7 mouse cellular contexts compared by ENCODE assay signal in the genomic region with DNA sequence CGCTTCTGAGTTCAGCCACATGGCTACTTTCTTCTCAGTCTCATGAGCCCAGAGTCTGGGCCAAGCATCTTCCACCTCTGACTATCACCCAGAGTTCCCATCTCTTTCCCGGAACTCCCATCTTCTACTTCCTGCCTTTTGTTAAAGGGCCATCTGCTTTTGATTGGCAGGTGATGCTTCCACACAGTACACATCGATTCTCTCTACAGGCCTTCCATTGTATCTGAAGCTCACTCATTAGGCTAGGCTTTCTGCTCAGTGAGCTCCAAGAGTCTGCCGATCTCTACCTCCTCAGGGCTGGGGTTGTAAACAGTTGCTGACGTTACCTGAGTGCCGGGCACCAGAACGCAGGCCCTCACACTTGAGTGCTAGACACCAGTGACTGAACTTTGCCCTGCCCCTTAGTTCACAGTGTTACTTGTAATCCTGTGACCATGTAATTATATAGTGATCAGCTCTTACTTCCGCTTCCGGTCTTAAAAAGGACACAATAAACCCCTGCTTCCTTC. TPM values are rescaled to one million over a fixed set of nuclear protein-coding genes. Genes with fewer than 3 reads are reported as not detected.
DNase-seq lines count a peak whose midpoint lies in the region; ATAC-seq and TF ChIP-seq lines count a peak whose summit lies in the region.

A gene (plus strand): TSS at position 459 of the 509 bp plus-strand sequence.

- 0 out of 2 replicates have a peak within 1 kb of the TSS, but pooled peaks have one; percentile 27 for H3K4me2 ChIP-seq in CH12.LX (ENCODE audit: insufficient read depth, low read depth, poor library complexity, severe bottlenecking)
- H3K4me2 ChIP-seq in forebrain, embryonic 11.5 days (ENCODE audit: low read depth, low read length, severe bottlenecking): no peak within 1 kb of the TSS
- H3K4me2 ChIP-seq in liver, embryonic 11.5 days: peak within 1 kb of the TSS; percentile 42
- peak within 1 kb of the TSS; percentile 66 for H3K4me2 ChIP-seq in stomach, embryonic 16.5 days (ENCODE audit: low read depth, low read length)

- H3K9me3 ChIP-seq in CH12.LX (replicated peaks; ENCODE audit: low read length) (no peaks in the 10 kb centered on the region), ES-E14 (ENCODE audit: control insufficient read depth, insufficient read depth, low read depth, low read length) (no peaks in the 10 kb centered on the region)
- H3K9me3 ChIP-seq in forebrain, embryonic 11.5 days (ENCODE audit: control insufficient read depth, low read length): no peaks in the 10 kb centered on the region
- H3K9me3 ChIP-seq in liver, embryonic 11.5 days (ENCODE audit: control insufficient read depth, low read length): no peaks in the 10 kb centered on the region
- H3K9me3 ChIP-seq in stomach, embryonic 16.5 days (replicated peaks; ENCODE audit: control insufficient read depth, low read length): no peaks in the 10 kb centered on the region

- in situ Hi-C loops in CH12.LX (cut with MboI; ENCODE audit: low pct_ligation_motif_present, low pct_unique_long_range_greater_than_20kb, low sequenced_read_pairs): no loop called here
- in situ Hi-C loops in ES-E14 (cut with MboI; ENCODE audit: low sequenced_read_pairs in 2 of 2, unreplicated experiment in 2 of 2): no loop called here

- no peak for TF ChIP-seq EP300 in CH12.LX (IDR thresholded peaks at IDR 0.05; ENCODE audit: low read length)

- H3K9ac ChIP-seq in CH12.LX (ENCODE audit: insufficient read depth, low read depth) (peak within 1 kb of the TSS; percentile 11; the same call in 1 of the 2 replicates), ES-E14 (ENCODE audit: insufficient read depth, low read depth, low read length, poor library complexity, severe bottlenecking) (no peak within 1 kb of the TSS; the same call in 1 of the 2 replicates)
- H3K9ac ChIP-seq in forebrain, embryonic 11.5 days (ENCODE audit: low read length): peak within 1 kb of the TSS; percentile 35; the same call in 1 of the 2 replicates
- no peak within 1 kb of the TSS for H3K9ac ChIP-seq in liver, embryonic 11.5 days (ENCODE audit: low read depth, low read length)
- H3K9ac ChIP-seq in stomach, embryonic 16.5 days (ENCODE audit: low read length): no peak within 1 kb of the TSS; the same call in 1 of the 2 replicates

- TF ChIP-seq CTCF in CH12.LX (conservative IDR thresholded peaks at IDR 0.05 in 1 of 2, IDR thresholded peaks at IDR 0.05 in 1 of 2; ENCODE audit: low read depth in 2 of 2, low read length in 2 of 2): no peak

- peaks cover 29% of the 10 kb centered on the region for H3K79me2 ChIP-seq in CH12.LX (replicated peaks; ENCODE audit: control insufficient read depth, extremely low read depth, insufficient read depth, poor library complexity, severe bottlenecking)

- H3K4me3 ChIP-seq in CH12.LX (replicated peaks in 1 of 3; ENCODE audit: low read depth in 2 of 3, low read length in 2 of 3, poor library complexity in 1 of 3) (peak within 1 kb of the TSS in 1 of 3 experiments; percentile 23), ES-E14 (ENCODE audit: insufficient read depth in 1 of 2, low read depth in 1 of 2, low read length in 2 of 2, poor library complexity in 1 of 2, severe bottlenecking in 1 of 2) (peak within 1 kb of the TSS in 1 of 2 experiments; percentile 3; a peak in 1 of 4 replicates)
- no peak within 1 kb of the TSS for H3K4me3 ChIP-seq in forebrain, embryonic 11.5 days (ENCODE audit: low read depth, low read length)
- H3K4me3 ChIP-seq in liver, embryonic 11.5 days (ENCODE audit: low read depth, low read length): no peak within 1 kb of the TSS
- 0 out of 2 replicates have a peak within 1 kb of the TSS, but pooled peaks have one; percentile 4 for H3K4me3 ChIP-seq in stomach, embryonic 16.5 days (replicated peaks; ENCODE audit: low read length)

- dilution Hi-C loops in CH12.LX (cut with MboI; ENCODE audit: extremely low pct_ligation_motif_present, extremely low pct_unique_long_range_greater_than_20kb, low sequenced_read_pairs): no loop called here

- TF ChIP-seq RAD21 in CH12.LX (IDR thresholded peaks at IDR 0.05; ENCODE audit: low read depth, low read length): no peak

- H3K27ac ChIP-seq in CH12.LX (ENCODE audit: insufficient read depth, low read depth): no peak within 1 kb of the TSS
- H3K27ac ChIP-seq in ES-E14 (ENCODE audit: insufficient read depth, low read depth, low read length, poor library complexity, severe bottlenecking): no peak within 1 kb of the TSS
- H3K27ac ChIP-seq in forebrain, embryonic 11.5 days (ENCODE audit: low read depth, low read length): no peak within 1 kb of the TSS
- H3K27ac ChIP-seq in liver, embryonic 11.5 days (ENCODE audit: low read depth, low read length): no peak within 1 kb of the TSS
- peak within 1 kb of the TSS; percentile 62; the same call in 1 of the 2 replicates for H3K27ac ChIP-seq in stomach, embryonic 16.5 days (ENCODE audit: low read length)

- H3K36me3 ChIP-seq in CH12.LX (replicated peaks in 1 of 2; ENCODE audit: control insufficient read depth in 1 of 2, insufficient read depth in 1 of 2, low read length in 1 of 2) (peaks cover 7 to 21% of the 10 kb centered on the region in 2 experiments), ES-E14 (ENCODE audit: control insufficient read depth, insufficient read depth, low read length, poor library complexity, severe bottlenecking) (peaks cover 11% of the 10 kb centered on the region; the same call in 1 of the 2 replicates)
- no peaks in the 10 kb centered on the region; the same call in 1 of the 2 replicates for H3K36me3 ChIP-seq in forebrain, embryonic 11.5 days (ENCODE audit: control insufficient read depth, insufficient read depth, low read length)
- H3K36me3 ChIP-seq in liver, embryonic 11.5 days (ENCODE audit: control insufficient read depth, insufficient read depth, low read length): peaks cover 2% of the 10 kb centered on the region; the same call in 1 of the 2 replicates
- H3K36me3 ChIP-seq in stomach, embryonic 16.5 days (ENCODE audit: control insufficient read depth, insufficient read depth, low read length): no peaks in the 10 kb centered on the region

- WGBS in forebrain, embryonic 11.5 days: 92% methylated on average over 9 of the region's 9 CpGs
- 93% methylated on average over 9 of the region's 9 CpGs for WGBS in liver, embryonic 11.5 days
- WGBS in stomach, embryonic 16.5 days: 87% methylated on average over 9 of the region's 9 CpGs

- no peak for TF ChIP-seq POLR2A in CH12.LX (IDR thresholded peaks at IDR 0.05; ENCODE audit: low read depth, low read length)

- DNase-seq in CH12.LX (ENCODE audit: extremely low read depth): no peak
- DNase-seq in ES-E14 (ENCODE audit: low read depth, low spot score): no peak
- DNase-seq in forebrain, embryonic 11.5 days (ENCODE audit: low spot score): no peak
- no peak for DNase-seq in liver, embryonic 11.5 days (ENCODE audit: low spot score)
- DNase-seq in kidney, postnatal 10 days: no peak

- H3K4me1 ChIP-seq in CH12.LX (ENCODE audit: control insufficient read depth in 1 of 2, insufficient read depth in 2 of 2) (peaks cover 7 to 31% of the 10 kb centered on the region in 2 experiments), ES-E14 (ENCODE audit: control insufficient read depth in 2 of 2, insufficient read depth in 2 of 2, low read length in 2 of 2, poor library complexity in 1 of 2) (peaks cover 3 to 13% of the 10 kb centered on the region in 2 experiments; a peak in 3 of 4 replicates)
- H3K4me1 ChIP-seq in forebrain, embryonic 11.5 days (replicated peaks; ENCODE audit: control insufficient read depth, insufficient read depth, low read length): peaks cover 9% of the 10 kb centered on the region
- H3K4me1 ChIP-seq in liver, embryonic 11.5 days (replicated peaks; ENCODE audit: control insufficient read depth, insufficient read depth, low read length): peaks cover 15% of the 10 kb centered on the region
- H3K4me1 ChIP-seq in stomach, embryonic 16.5 days (ENCODE audit: control insufficient read depth, insufficient read depth, low read length): peaks cover 17% of the 10 kb centered on the region

- no peak for ATAC-seq in forebrain, embryonic 11.5 days (replicated peaks; ENCODE audit: low FRiP score)
- ATAC-seq in hematopoietic stem cell, adult 5-6 weeks (replicated peaks in 1 of 2; ENCODE audit: insufficient read depth in 1 of 2, low FRiP score in 2 of 2, low TSS enrichment in 1 of 2, low read depth in 1 of 2, poor library complexity in 2 of 2, severe bottlenecking in 2 of 2): no peak
- no peak for ATAC-seq in liver, embryonic 11.5 days (replicated peaks; ENCODE audit: low FRiP score)
- ATAC-seq in stomach, embryonic 16.5 days (ENCODE audit: insufficient read depth, low FRiP score): no peak

- peaks cover 3% of the 10 kb centered on the region for H3K27me3 ChIP-seq in CH12.LX (replicated peaks)
- H3K27me3 ChIP-seq in forebrain, embryonic 11.5 days (ENCODE audit: control insufficient read depth, insufficient read depth, low read length): no peaks in the 10 kb centered on the region
- no peaks in the 10 kb centered on the region for H3K27me3 ChIP-seq in liver, embryonic 11.5 days (replicated peaks; ENCODE audit: control insufficient read depth, insufficient read depth, low read length)
- H3K27me3 ChIP-seq in stomach, embryonic 16.5 days (ENCODE audit: control insufficient read depth, insufficient read depth, low read length): no peaks in the 10 kb centered on the region

TF ChIP-seq in CH12.LX, 34 proteins besides CTCF, POLR2A, EP300 and RAD21 (continues in another document):
- no peak for TF ChIP-seq ZNF384 (IDR thresholded peaks at IDR 0.05; ENCODE audit: low read depth, low read length)
- no peak for TF ChIP-seq E2F4 (IDR thresholded peaks at IDR 0.05; ENCODE audit: insufficient replicate concordance, low read depth, low read length)
- TF ChIP-seq NELFE (IDR thresholded peaks at IDR 0.05; ENCODE audit: low read depth, low read length): no peak
- no peak for TF ChIP-seq MXI1 (IDR thresholded peaks at IDR 0.05; ENCODE audit: low read depth, low read length)
- TF ChIP-seq ETS1 (conservative IDR thresholded peaks at IDR 0.05; ENCODE audit: low read depth, low read length): no peak

TF ChIP-seq in ES-E14, 5 proteins besides CTCF, POLR2A, EP300 and RAD21:
- TF ChIP-seq ZC3H11A (IDR thresholded peaks at IDR 0.05; ENCODE audit: borderline replicate concordance, low read depth, low read length): no peak
- TF ChIP-seq CHD2 (IDR thresholded peaks at IDR 0.05; ENCODE audit: low read depth, low read length): no peak
- no peak for TF ChIP-seq HCFC1 (IDR thresholded peaks at IDR 0.05; ENCODE audit: borderline replicate concordance, insufficient read depth, low read length)
- TF ChIP-seq MAFK (IDR thresholded peaks at IDR 0.05; ENCODE audit: insufficient read depth, low read depth, low read length): no peak

RNA-seq across cellular contexts. Expression of the gene that starts here (rescaled TPM):
- total RNA-seq in CH12.LX (2012; rRNA removed) (269 and 278 TPM in 2 replicates), CH12.LX (2014; rRNA removed) (280 and 293 TPM in 2 replicates), ES-E14 (2012; rRNA removed) (148 and 177 TPM in 2 replicates)
- 343 and 363 TPM in 2 replicates for polyA plus RNA-seq in CH12.LX (2012; ENCODE audit: insufficient read length, low read depth)
- 173 and 174 TPM in 2 replicates for polyA plus RNA-seq in forebrain, embryonic 11.5 days (2014; fragmentation: Nextera tagmentation; extraction: Ambion mirVana)
- total RNA-seq in hematopoietic stem cell, adult 5-6 weeks (2017): 129 and 145 TPM in 2 replicates
- polyA plus RNA-seq in liver, embryonic 11.5 days (2014; fragmentation: Nextera tagmentation; extraction: Ambion mirVana): 235 and 256 TPM in 2 replicates
- 199 and 207 TPM in 2 replicates for polyA plus RNA-seq in stomach, embryonic 16.5 days (2015; fragmentation: Nextera tagmentation; extraction: Ambion mirVana)

Comparison
In these comparisons a context has a peak if more than half of its experiments do, and no peak if none do; other contexts are left out.
1. H3K9ac ChIP-seq: peak in CH12.LX (single experiment) and forebrain, embryonic 11.5 days (single experiment); none in ES-E14 (single experiment), liver, embryonic 11.5 days (single experiment) and stomach, embryonic 16.5 days (single experiment).